Mouse (Mus musculus) layer of hippocampus, postnatal 10 days (tissue): ENCODE measurements around the gene Podnl1. TPM values are rescaled to one million over a fixed set of nuclear protein-coding genes. Genes with fewer than 3 reads are reported as not detected.

ENCODE experiments used
- microRNA-seq, 2 experiments: library from miRNA; unstranded; fragments of <30 nt; microRNA quantifications; one replicate each; pipeline ENCODE4 v1.2.0; 2021
- total RNA-seq, 2 experiments: library from RNA; stranded (reverse); gene quantifications; 2 replicates each; pipeline ENCODE4 v1.2.3; 2021

Gene Podnl1
- total RNA-seq, 2 experiments from 2014 or later = not detected

Small RNA genes lying within 50 kb of the gene (microRNA-seq; reads per million reads assigned to microRNA genes)
- gene Gm25110 = 0 reads per million in 2 experiments
- gene Mir181c = 2,858 to 3,165 reads per million in 2 experiments
- 5,171 reads per million in 2 experiments for gene Mir181d
- 0 reads per million in 2 experiments for gene Mir709

Other genes starting within 250 kb of the Podnl1 start
- 100 to 1,000 TPM; 360 to 379 TPM for gene Adgrl1, start 225.9 kb upstream of the Podnl1 start, total RNA-seq
- under 1 TPM; 0.22 to 0.37 TPM for gene Gm10644, start 170.8 kb upstream of the Podnl1 start, total RNA-seq
- 1 to 10 TPM; 2.0 to 2.1 TPM for gene Asf1b, start 170.5 kb upstream of the Podnl1 start, total RNA-seq
- 100 to 1,000 TPM; 240 to 254 TPM for gene Prkaca, start 153.0 kb upstream of the Podnl1 start, total RNA-seq
- 10 to 100 TPM; 54.1 to 56.4 TPM for gene Samd1, start 128.3 kb upstream of the Podnl1 start, total RNA-seq
- under 1 TPM; 0.49 to 0.66 TPM for gene 1700067K01Rik, start 124.5 kb upstream of the Podnl1 start, total RNA-seq
- gene 2210011C24Rik, start 113.8 kb upstream of the Podnl1 start, total RNA-seq = not detected
- 10 to 100 TPM; 11.2 to 13.5 TPM for gene Palm3, start 104.5 kb upstream of the Podnl1 start, total RNA-seq
- 1 to 10 TPM; 1.4 to 1.7 TPM for gene Il27ra, start 83.4 kb upstream of the Podnl1 start, total RNA-seq
- gene Rln3, start 81.0 kb upstream of the Podnl1 start, total RNA-seq = not detected
- gene Gm10643, start 60.9 kb upstream of the Podnl1 start, total RNA-seq = 1 to 10 TPM; 3.0 to 5.3 TPM
- gene Rfx1, start 59.2 kb upstream of the Podnl1 start, total RNA-seq = 10 to 100 TPM; 20.9 to 21.5 TPM
- 10 to 100 TPM; 31.8 to 31.9 TPM for gene Dcaf15, start 21.2 kb upstream of the Podnl1 start, total RNA-seq
- 10 to 100 TPM; 59.8 to 68.1 TPM for gene Cc2d1a, start 21.9 kb downstream of the Podnl1 start, total RNA-seq
- gene 4930432K21Rik, start 22.0 kb downstream of the Podnl1 start, total RNA-seq = 1 to 10 TPM; 1.5 to 1.7 TPM
- gene Nanos3, start 59.2 kb downstream of the Podnl1 start, total RNA-seq = 1 to 10 TPM; 7.8 to 8.4 TPM
- 10 to 100 TPM; 18.0 to 18.3 TPM for gene Zswim4, start 111.1 kb downstream of the Podnl1 start, total RNA-seq
- 100 to 1,000 TPM; 138 to 140 TPM for gene D8Ertd738e, start 123.7 kb downstream of the Podnl1 start, total RNA-seq
- gene Mri1, start 131.3 kb downstream of the Podnl1 start, total RNA-seq = 10 to 100 TPM; 27.4 to 29.0 TPM
- 10 to 100 TPM; 22.1 to 25.5 TPM for gene Ccdc130, start 144.4 kb downstream of the Podnl1 start, total RNA-seq